Comparison of ENCODE assay signal across 12 mouse cellular contexts in the genomic region with DNA sequence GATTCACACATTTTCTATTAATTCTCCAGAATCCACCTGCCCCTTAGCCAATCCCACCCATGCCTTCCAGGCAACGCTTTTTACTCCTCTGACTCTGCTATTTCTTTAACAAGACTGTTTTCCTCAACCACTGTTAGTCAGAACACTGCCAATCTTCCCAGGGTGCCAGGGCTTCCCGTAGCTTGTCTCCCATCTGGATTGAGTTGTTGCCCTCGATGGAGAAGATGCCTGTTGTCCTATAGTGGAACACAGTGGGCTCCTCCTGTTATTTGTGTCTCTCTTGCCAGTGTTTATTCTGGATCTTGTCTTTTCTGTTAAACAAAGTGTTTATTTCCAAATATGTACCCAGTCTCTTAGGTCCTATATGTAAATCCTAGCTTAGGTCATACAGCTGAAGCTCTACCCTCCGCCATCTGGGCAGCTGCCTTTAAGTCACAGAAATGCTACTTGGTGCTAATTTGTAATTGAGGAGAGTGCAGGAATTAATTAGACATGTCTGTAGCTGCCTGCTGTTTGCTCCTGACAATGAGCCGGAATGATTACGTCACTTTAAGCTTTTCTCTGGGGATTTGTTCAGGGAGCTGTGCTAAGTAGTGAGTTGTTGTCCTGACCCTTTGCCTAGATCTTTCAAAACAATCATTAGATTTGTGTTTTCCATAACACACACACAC.
DNase-seq lines count a peak whose midpoint lies in the region; ATAC-seq lines count a peak whose summit lies in the region.
"Had no signal": no experiment of that assay in that cellular context is flagged by ENCODE, and none has a peak within 500 bp of the region (broad histone marks: within the 10 kb centered on the region; RNA-seq: fewer than 3 reads in every experiment).

No protein-coding gene starts in this region.

- H3K27ac ChIP-seq in liver, embryonic 16.5 days (ENCODE audit: low read length) = peak overlapping the region; percentile 9; the same call in 1 of the 2 replicates
- H3K27ac ChIP-seq in liver, embryonic 11.5 days (ENCODE audit: low read depth, low read length) = no peak overlapping the region
- H3K27ac ChIP-seq in hindbrain, embryonic 15.5 days (replicated peaks) = peak overlapping the region; percentile 46
- H3K27ac ChIP-seq: liver, embryonic 14.5 days had no signal

- H3K4me3 ChIP-seq in liver, embryonic 16.5 days (ENCODE audit: low read depth, low read length) = no peak overlapping the region
- H3K4me3 ChIP-seq in liver, embryonic 11.5 days (ENCODE audit: low read depth, low read length) = no peak overlapping the region
- no peak overlapping the region for H3K4me3 ChIP-seq in hindbrain, embryonic 15.5 days

- ATAC-seq in liver, embryonic 16.5 days (ENCODE audit: low read depth) = peak; percentile 24; the same call in 1 of the 2 replicates
- no peak for ATAC-seq in liver, embryonic 11.5 days (replicated peaks; ENCODE audit: low FRiP score)
- ATAC-seq in hindbrain, embryonic 15.5 days (ENCODE audit: low FRiP score, low read depth) = peak; percentile 88

- H3K4me2 ChIP-seq in liver, embryonic 16.5 days (ENCODE audit: low read depth, low read length) = no peak overlapping the region
- no peak overlapping the region for H3K4me2 ChIP-seq in liver, embryonic 11.5 days
- peak overlapping the region; percentile 6; the same call in 1 of the 2 replicates for H3K4me2 ChIP-seq in hindbrain, embryonic 15.5 days

- peak; percentile 23 for DNase-seq in adrenal gland, adult 2 months
- no peak for DNase-seq in adrenal gland, postnatal 14 days
- no peak for DNase-seq in liver, embryonic 11.5 days (ENCODE audit: low spot score)
- DNase-seq in retina, postnatal 7 days (ENCODE audit: low read depth, low spot score) = peak; percentile 55
- DNase-seq in thymus, postnatal 25 days = no peak
- DNase-seq in thymus, postnatal 14 days = no peak
- DNase-seq: cerebellum, adult 11 months; gastrocnemius, postnatal 14 days; thymus, adult 2 months had no signal

- no peaks in the 10 kb centered on the region for H3K4me1 ChIP-seq in liver, embryonic 16.5 days (ENCODE audit: control insufficient read depth, low read depth, low read length)
- H3K4me1 ChIP-seq in liver, embryonic 11.5 days (replicated peaks; ENCODE audit: control insufficient read depth, insufficient read depth, low read length) = no peaks in the 10 kb centered on the region
- H3K4me1 ChIP-seq in hindbrain, embryonic 15.5 days (replicated peaks) = peaks cover 10% of the 10 kb centered on the region

- no peaks in the 10 kb centered on the region for H3K9me3 ChIP-seq in liver, embryonic 16.5 days (replicated peaks; ENCODE audit: control insufficient read depth, low read length)
- no peaks in the 10 kb centered on the region for H3K9me3 ChIP-seq in liver, embryonic 11.5 days (ENCODE audit: control insufficient read depth, low read length)
- no peaks in the 10 kb centered on the region for H3K9me3 ChIP-seq in hindbrain, embryonic 15.5 days

- H3K9ac ChIP-seq in liver, embryonic 16.5 days (ENCODE audit: low read depth, low read length) = no peak overlapping the region
- no peak overlapping the region for H3K9ac ChIP-seq in liver, embryonic 11.5 days (ENCODE audit: low read depth, low read length)
- H3K9ac ChIP-seq in hindbrain, embryonic 15.5 days = no peak overlapping the region
- H3K9ac ChIP-seq: liver, embryonic 14.5 days had no signal

- no peaks in the 10 kb centered on the region for H3K36me3 ChIP-seq in liver, embryonic 16.5 days (ENCODE audit: control insufficient read depth, insufficient read depth)
- H3K36me3 ChIP-seq in liver, embryonic 11.5 days (ENCODE audit: control insufficient read depth, insufficient read depth, low read length) = no peaks in the 10 kb centered on the region
- no peaks in the 10 kb centered on the region for H3K36me3 ChIP-seq in hindbrain, embryonic 15.5 days

- no peaks in the 10 kb centered on the region for H3K27me3 ChIP-seq in liver, embryonic 16.5 days (ENCODE audit: control insufficient read depth, insufficient read depth, low read depth, low read length)
- no peaks in the 10 kb centered on the region for H3K27me3 ChIP-seq in liver, embryonic 11.5 days (replicated peaks; ENCODE audit: control insufficient read depth, insufficient read depth, low read length)
- no peaks in the 10 kb centered on the region for H3K27me3 ChIP-seq in hindbrain, embryonic 15.5 days

- 57% methylated on average over 6 of the region's 6 CpGs for WGBS in liver, embryonic 16.5 days (ENCODE audit: insufficient replicate concordance)
- 73% methylated on average over 6 of the region's 6 CpGs for WGBS in liver, embryonic 11.5 days
- 30% methylated on average over 6 of the region's 6 CpGs for WGBS in hindbrain, embryonic 15.5 days

Comparison
In these comparisons a context has a peak if more than half of its experiments do, and no peak if none do; other contexts are left out.
1. DNase-seq: peak in adrenal gland, adult 2 months (single experiment) and retina, postnatal 7 days (single experiment); none in adrenal gland, postnatal 14 days (single experiment), liver, embryonic 11.5 days (single experiment), thymus, postnatal 25 days (single experiment) and thymus, postnatal 14 days (single experiment).